Mouse (Mus musculus) neural tube, embryonic 15.5 days (tissue): Measurements from ENCODE around the gene Olfr295. TPM values are rescaled to one million over a fixed set of nuclear protein-coding genes. Genes with fewer than 3 reads are reported as not detected.

Experiments
- ATAC-seq: fragments of 200-750 bp; cut with Nextera tagmentation; 2 replicates; pipeline ENCODE4 v1.8.0; 2017; ENCODE audit warnings: mild to moderate bottlenecking, moderate TSS enrichment, moderate library complexity; ENCODE audit not compliant: low FRiP score
- H3K27ac ChIP-seq: fragments of 300-500 bp; sonication (generic); replicated peaks from 2 replicates; pipeline ENCODE4 v1.5.1; 2015; ENCODE audit warnings: mild to moderate bottlenecking, inconsistent platforms
- H3K27me3 ChIP-seq: fragments of 300-500 bp; sonication (generic); replicated peaks from 2 replicates; pipeline ENCODE4 v1.6.1; 2015; ENCODE audit warnings: inconsistent platforms
- H3K36me3 ChIP-seq: fragments of 300-500 bp; sonication (generic); 2 replicates; pipeline ENCODE4 v1.6.1; 2015; ENCODE audit warnings: inconsistent platforms
- H3K4me1 ChIP-seq: fragments of 300-500 bp; sonication (generic); 2 replicates; pipeline ENCODE4 v1.6.1; 2015; ENCODE audit warnings: inconsistent platforms
- H3K4me2 ChIP-seq: fragments of 300-500 bp; sonication (generic); 2 replicates; pipeline ENCODE4 v1.6.1; 2015; ENCODE audit warnings: inconsistent platforms, mild to moderate bottlenecking, moderate library complexity
- H3K4me3 ChIP-seq: fragments of 300-500 bp; sonication (generic); replicated peaks from 2 replicates; pipeline ENCODE4 v1.5.1; 2015; ENCODE audit warnings: mild to moderate bottlenecking, inconsistent platforms
- H3K9ac ChIP-seq: fragments of 300-500 bp; sonication (generic); replicated peaks from 2 replicates; pipeline ENCODE4 v1.6.1; 2015; ENCODE audit warnings: mild to moderate bottlenecking, inconsistent platforms
- H3K9me3 ChIP-seq: fragments of 300-500 bp; sonication (generic); replicated peaks from 2 replicates; pipeline ENCODE4 v1.6.1; 2016; ENCODE audit warnings: inconsistent platforms
- WGBS: fragments of 180-500 bp; shearing (Covaris S2); methylation state at CpG from one replicate; pipeline ENCODE4 v1.1.7; 2015; ENCODE audit warnings: mixed read lengths; 5-methylcytosine and 5-hydroxymethylcytosine counted together
- polyA plus RNA-seq: library from polyadenylated mRNA; unstranded; fragments of >200 nt; fragmentation: Nextera tagmentation; extraction: Ambion mirVana; gene quantifications from 2 replicates; pipeline ENCODE4 v1.2.1, GENCODE M21; 2015

The Olfr295 gene
- not detected in 2 replicates for polyA plus RNA-seq

DNA sequence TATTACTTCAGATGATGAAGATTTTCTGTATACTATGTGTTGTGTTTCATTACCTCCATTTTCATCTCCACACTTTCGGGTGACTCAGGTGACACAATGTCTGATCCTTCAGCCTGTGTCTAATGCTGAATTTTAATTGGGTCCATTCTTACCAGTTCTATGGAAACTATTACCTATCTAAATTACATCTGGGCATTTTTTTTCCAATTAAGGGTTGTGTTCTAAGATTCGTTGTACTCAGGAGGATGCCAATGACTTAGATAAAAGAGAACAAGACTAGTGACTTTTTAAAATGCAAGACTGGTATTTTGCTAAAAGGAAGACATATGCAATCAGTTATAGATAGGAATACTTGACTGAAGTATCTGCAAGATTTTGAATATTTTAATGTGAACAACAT, at the start of gene Olfr295:
Olfr295 (plus strand) TSS at position 301 of the 400 bp plus-strand sequence.
- H3K4me3 ChIP-seq, result no peak within 1 kb of the TSS
- H3K27ac ChIP-seq, result no peak within 1 kb of the TSS
- no peaks in the 10 kb centered on the region for H3K27me3 ChIP-seq
- H3K9ac ChIP-seq, result no peak within 1 kb of the TSS
- H3K4me1 ChIP-seq, result no peaks in the 10 kb centered on the region
- no peaks in the 10 kb centered on the region for H3K36me3 ChIP-seq
- ATAC-seq, result no peak
- no peak within 1 kb of the TSS for H3K4me2 ChIP-seq
- no peaks in the 10 kb centered on the region for H3K9me3 ChIP-seq
- WGBS, result 86% methylated on average over 2 of the region's 2 CpGs

DNA sequence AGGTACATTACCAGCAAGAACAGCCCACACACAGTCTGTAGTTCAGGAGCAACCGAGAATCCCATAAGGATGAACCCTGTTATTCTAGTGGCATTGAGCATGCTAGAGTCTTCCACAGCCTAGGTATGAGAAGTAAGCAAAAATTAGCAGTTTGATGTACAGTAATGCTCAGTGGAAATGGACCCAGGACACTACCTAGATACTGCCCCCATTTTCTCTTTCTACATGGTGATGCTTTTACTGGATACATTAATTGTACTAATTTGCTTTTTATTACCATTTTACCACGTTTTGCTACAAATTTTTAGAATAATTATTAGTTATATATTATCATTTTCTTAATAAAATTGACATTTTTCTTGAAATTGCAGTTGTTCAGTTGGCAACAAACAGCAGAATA, 32.9 kb downstream of the Olfr295 start, which contains the start of gene Olfr294:
Olfr294 (minus strand) TSS at position 101 of the 400 bp plus-strand sequence.
- no peak within 1 kb of the TSS for H3K4me3 ChIP-seq
- no peak within 1 kb of the TSS for H3K4me2 ChIP-seq
- WGBS, result 66% methylated on average over 2 of the region's 2 CpGs
- H3K27me3 ChIP-seq, result no peaks in the 10 kb centered on the region
- no peak within 1 kb of the TSS for H3K9ac ChIP-seq
- no peaks in the 10 kb centered on the region for H3K4me1 ChIP-seq
- ATAC-seq, result no peak
- H3K36me3 ChIP-seq, result no peaks in the 10 kb centered on the region
- H3K9me3 ChIP-seq, result no peaks in the 10 kb centered on the region
- no peak within 1 kb of the TSS for H3K27ac ChIP-seq

Other genes starting within 250 kb of the Olfr295 start
- not detected in 2 replicates for gene Olfr307, start 246.3 kb upstream of the Olfr295 start, polyA plus RNA-seq
- gene Olfr305, start 216.9 kb upstream of the Olfr295 start, polyA plus RNA-seq, result not detected in 2 replicates
- gene Olfr304, start 197.2 kb upstream of the Olfr295 start, polyA plus RNA-seq, result not detected in 2 replicates
- gene Olfr303, start 186.1 kb upstream of the Olfr295 start, polyA plus RNA-seq, result not detected in 2 replicates
- gene Olfr301, start 180.0 kb upstream of the Olfr295 start, polyA plus RNA-seq, result not detected in 2 replicates
- not detected in 2 replicates for gene Olfr299, start 123.9 kb upstream of the Olfr295 start, polyA plus RNA-seq
- gene Olfr298, start 91.4 kb upstream of the Olfr295 start, polyA plus RNA-seq, result not detected in 2 replicates
- gene Olfr297, start 63.9 kb upstream of the Olfr295 start, polyA plus RNA-seq, result not detected in 2 replicates
- not detected in 2 replicates for gene Olfr294, start 32.8 kb downstream of the Olfr295 start, polyA plus RNA-seq
- gene Olfr293, start 65.2 kb downstream of the Olfr295 start, polyA plus RNA-seq, result not detected in 2 replicates
- gene Olfr292, start 104.5 kb downstream of the Olfr295 start, polyA plus RNA-seq, result not detected in 2 replicates
- 1.4 and 1.5 TPM in 2 replicates for gene Folh1, start 192.1 kb downstream of the Olfr295 start, polyA plus RNA-seq
- gene Vmn2r77, start 211.2 kb downstream of the Olfr295 start, polyA plus RNA-seq, result not detected in 2 replicates